Mouse (Mus musculus) frontal cortex, postnatal 14 days (tissue): ENCODE measurements around the gene Ifna2.

Source experiments
- DNase-seq, 2 experiments: peaks; one replicate each; pipeline ENCODE4 v3.0.0; 2022; ENCODE audit warnings: low spot score in 2 of 2

Gene Ifna2

GRCm38 (mm10) chr4:88683812-88684211, at the start of gene Ifna2:
TSS of gene Ifna2 (minus strand) at chr4:88683912.
- DNase-seq, result no peak

- no peak for DNase-seq
Measured at GRCm38 (mm10) chr4:88727324-88727723, 43.6 kb upstream of the Ifna2 start.

GRCm38 (mm10) chr4:88726727-88727126, 43.0 kb upstream of the Ifna2 start:
- DNase-seq, result no peak

GRCm38 (mm10) chr4:88723497-88724090, 39.9 kb upstream of the Ifna2 start:
- no peak for DNase-seq

GRCm38 (mm10) chr4:88721791-88722721, 38.3 kb upstream of the Ifna2 start, which contains the start of the genes Gm26566 and Klhl9:
TSS of gene Gm26566 (plus strand) at chr4:88721805.
TSS of gene Klhl9 (minus strand) at chr4:88722465.
- peak; percentile 78 to 80 for DNase-seq

GRCm38 (mm10) chr4:88718715-88719114, 35.0 kb upstream of the Ifna2 start:
- DNase-seq, result no peak

GRCm38 (mm10) chr4:88715059-88715458, 31.3 kb upstream of the Ifna2 start:
- DNase-seq, result no peak

- no peak for DNase-seq
Measured at GRCm38 (mm10) chr4:88714281-88714680, 30.6 kb upstream of the Ifna2 start.

GRCm38 (mm10) chr4:88707128-88707826, 23.6 kb upstream of the Ifna2 start:
- DNase-seq, result no peak

GRCm38 (mm10) chr4:88705924-88706323, 22.2 kb upstream of the Ifna2 start:
- DNase-seq, result no peak

GRCm38 (mm10) chr4:88699301-88699700, 15.6 kb upstream of the Ifna2 start:
- no peak for DNase-seq

- no peak for DNase-seq
Measured at GRCm38 (mm10) chr4:88698781-88699180, 15.1 kb upstream of the Ifna2 start.

- DNase-seq, result no peak
Measured at GRCm38 (mm10) chr4:88697753-88698152, 14.0 kb upstream of the Ifna2 start.

- DNase-seq, result no peak
Measured at GRCm38 (mm10) chr4:88697108-88697507, 13.4 kb upstream of the Ifna2 start.

- peak; percentile 14 to 51 for DNase-seq
Measured at GRCm38 (mm10) chr4:88696237-88696884, 12.6 kb upstream of the Ifna2 start.

GRCm38 (mm10) chr4:88693392-88693791, 9.7 kb upstream of the Ifna2 start:
- no peak for DNase-seq

- DNase-seq, result no peak
Measured at GRCm38 (mm10) chr4:88692537-88692936, 8.8 kb upstream of the Ifna2 start.

GRCm38 (mm10) chr4:88691259-88691658, 7.5 kb upstream of the Ifna2 start, which contains the start of gene Ifnab:
TSS of gene Ifnab (minus strand) at chr4:88691359.
- no peak for DNase-seq

- DNase-seq, result no peak
Measured at GRCm38 (mm10) chr4:88681353-88681752, 2.4 kb downstream of the Ifna2 start.

GRCm38 (mm10) chr4:88680362-88680761, 3.4 kb downstream of the Ifna2 start:
- DNase-seq, result peak in 1 of 2 experiments; percentile 11

- no peak for DNase-seq
Measured at GRCm38 (mm10) chr4:88676824-88677223, 6.9 kb downstream of the Ifna2 start, which contains the start of gene Ifna16. TSS of gene Ifna16 (minus strand) at chr4:88676924.

- no peak for DNase-seq
Measured at GRCm38 (mm10) chr4:88655461-88655860, 28.3 kb downstream of the Ifna2 start.
